Mouse (Mus musculus) liver, adult 2 months (tissue): ENCODE measurements at regions not wholly inside any gene's neighbourhood (a gene's known extent, or its start where the extent isn't known, plus 50 kb on each side); places are given as distances from the start of the nearest gene placed in this dataset.

Experiments used
- CTCF ChIP-seq: fragments of 200-500 bp; IDR thresholded peaks from 2 replicates; pipeline ENCODE4 v1.5.1; 2011; ENCODE audit warnings: low read depth, low read length, control low read depth
- POLR2A ChIP-seq: fragments of 200-500 bp; IDR thresholded peaks from 2 replicates; pipeline ENCODE4 v1.6.1; 2011; ENCODE audit warnings: low read length, control low read depth; ENCODE audit not compliant: insufficient read depth; ENCODE audit errors: extremely low read depth

DNA sequence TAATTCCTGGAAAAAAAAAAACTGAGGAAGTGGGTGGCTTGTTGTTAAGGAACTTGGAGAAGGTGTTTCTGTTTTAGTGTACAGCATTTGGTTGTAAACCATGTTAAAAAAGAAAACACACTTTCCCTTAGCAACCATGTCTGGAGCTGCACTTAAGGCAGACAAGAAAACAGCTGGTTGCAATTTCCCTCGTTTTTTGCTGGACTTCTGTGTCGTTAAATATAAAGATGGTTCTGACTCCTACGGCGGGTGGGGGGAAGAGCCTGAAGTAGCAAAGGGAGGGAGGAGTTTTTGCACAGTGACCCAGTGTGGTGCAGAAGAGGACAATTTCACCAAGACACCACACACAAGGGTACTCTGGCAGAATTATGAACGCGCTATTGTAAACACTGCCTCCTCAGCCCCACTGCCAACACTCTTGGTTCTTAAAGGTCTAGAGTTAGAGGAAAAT is 89.8 kb upstream of the Tnfaip3 start:
- TF ChIP-seq CTCF = no peak
- TF ChIP-seq POLR2A = no peak
